Mouse (Mus musculus) liver, embryonic 15.5 days (tissue): ENCODE measurements around the gene Csrnp2. TPM values are rescaled to one million over a fixed set of nuclear protein-coding genes. Genes with fewer than 3 reads are reported as not detected.
A peak's percentile ranks its signal among the peaks of the same experiment; 100 is the strongest.
"Not testable (repeated sequence)": the region's sequence is repeated elsewhere in the genome, so short reads cannot be mapped to it uniquely, and the experiment has no call there.

Experiments
- ATAC-seq: fragments of 200-750 bp; cut with Nextera tagmentation; 2 replicates; pipeline ENCODE4 v1.8.0; 2017; ENCODE audit warnings: moderate number of reproducible peaks, mild to moderate bottlenecking, moderate library complexity; ENCODE audit not compliant: insufficient read depth
- H3K27ac ChIP-seq: fragments of 300-500 bp; sonication (generic); replicated peaks from 2 replicates; pipeline ENCODE4 v1.5.1; 2015; ENCODE audit warnings: mild to moderate bottlenecking, inconsistent platforms
- H3K27me3 ChIP-seq: fragments of 300-500 bp; sonication (generic); 2 replicates; pipeline ENCODE4 v1.6.1; 2015; ENCODE audit warnings: mild to moderate bottlenecking, inconsistent platforms
- H3K36me3 ChIP-seq: fragments of 300-500 bp; sonication (generic); replicated peaks from 2 replicates; pipeline ENCODE4 v1.6.1; 2015; ENCODE audit warnings: moderate library complexity, mild to moderate bottlenecking, inconsistent platforms
- H3K4me1 ChIP-seq: fragments of 300-500 bp; sonication (generic); replicated peaks from 2 replicates; pipeline ENCODE4 v1.6.1; 2015; ENCODE audit warnings: inconsistent platforms
- H3K4me2 ChIP-seq: fragments of 300-500 bp; sonication (generic); 2 replicates; pipeline ENCODE4 v1.6.1; 2015; ENCODE audit warnings: moderate library complexity, mild to moderate bottlenecking, inconsistent platforms
- H3K4me3 ChIP-seq: fragments of 300-500 bp; sonication (generic); replicated peaks from 2 replicates; pipeline ENCODE4 v1.5.1; 2015; ENCODE audit warnings: mild to moderate bottlenecking, inconsistent platforms
- H3K9ac ChIP-seq: fragments of 300-500 bp; sonication (generic); 2 replicates; pipeline ENCODE4 v1.6.1; 2015; ENCODE audit warnings: moderate library complexity, mild to moderate bottlenecking, inconsistent platforms
- H3K9me3 ChIP-seq: fragments of 300-500 bp; sonication (generic); replicated peaks from 2 replicates; pipeline ENCODE4 v1.6.1; 2016; ENCODE audit warnings: inconsistent platforms
- WGBS: fragments of 180-500 bp; shearing (Covaris S2); methylation state at CpG from one replicate; pipeline ENCODE4 v1.1.7; 2015; ENCODE audit warnings: mixed read lengths; ENCODE audit not compliant: insufficient replicate concordance; 5-methylcytosine and 5-hydroxymethylcytosine counted together
- polyA plus RNA-seq: library from polyadenylated mRNA; unstranded; fragments of >200 nt; fragmentation: Nextera tagmentation; extraction: Ambion mirVana; gene quantifications from 2 replicates; pipeline ENCODE4 v1.2.1, GENCODE M21; 2015

Csrnp2 gene
- polyA plus RNA-seq, 1 experiment from 2014 or later = 0.81 TPM

DNA sequence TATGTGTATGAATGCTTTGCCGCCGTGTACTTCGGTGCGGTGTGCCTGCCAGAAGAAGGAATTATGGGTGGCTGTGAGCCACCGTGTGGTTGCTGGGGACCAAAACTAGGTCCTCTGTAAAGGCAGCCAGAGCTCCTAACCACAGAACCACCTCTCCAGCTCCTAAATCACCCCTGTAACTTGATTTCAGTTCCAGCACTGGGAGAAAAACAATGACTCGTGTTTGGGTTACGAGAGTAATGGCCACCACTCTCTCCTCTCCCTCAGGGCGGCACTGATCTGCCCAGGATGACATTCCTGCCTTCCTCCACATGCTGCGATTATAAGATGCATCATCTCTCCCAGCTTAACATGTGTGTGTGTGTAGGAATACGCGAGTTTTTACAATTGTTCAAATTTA, 14.8 kb upstream of the Csrnp2 start:
- peaks cover 27% of the 10 kb centered on the region for H3K36me3 ChIP-seq
- ATAC-seq = no peak
- no peaks in the 10 kb centered on the region for H3K9me3 ChIP-seq
- no peak overlapping the region for H3K27ac ChIP-seq
- no peak overlapping the region for H3K9ac ChIP-seq
- H3K27me3 ChIP-seq = no peaks in the 10 kb centered on the region
- H3K4me2 ChIP-seq = no peak overlapping the region
- no peaks in the 10 kb centered on the region for H3K4me1 ChIP-seq
- WGBS = 85% methylated on average over 11 of the region's 11 CpGs
- no peak overlapping the region for H3K4me3 ChIP-seq

GRCm38 (mm10) chr15:100508454-100509167, 13.3 kb upstream of the Csrnp2 start:
- Histone ChIP-seq H3K4me2 (no peak overlapping the region), H3K27me3 (no peaks in the 10 kb centered on the region), H3K27ac (no peak overlapping the region), H3K36me3 (peaks cover 26% of the 10 kb centered on the region), H3K9me3 (no peaks in the 10 kb centered on the region), H3K4me1 (no peaks in the 10 kb centered on the region), H3K9ac (no peak overlapping the region), H3K4me3 (no peak overlapping the region)
- 84% methylated on average over 13 of the region's 13 CpGs for WGBS
- ATAC-seq = no peak

- not testable (repeated sequence) for H3K9ac ChIP-seq, H3K4me3 ChIP-seq, ATAC-seq, H3K36me3 ChIP-seq, H3K27ac ChIP-seq, H3K27me3 ChIP-seq, H3K9me3 ChIP-seq, H3K4me2 ChIP-seq
- H3K4me1 ChIP-seq = peaks cover 11% of the 10 kb centered on the region
- WGBS = 78% methylated on average over 8 of the region's 8 CpGs
Observed at GRCm38 (mm10) chr15:100499506-100499905, 4.2 kb upstream of the Csrnp2 start.

DNA sequence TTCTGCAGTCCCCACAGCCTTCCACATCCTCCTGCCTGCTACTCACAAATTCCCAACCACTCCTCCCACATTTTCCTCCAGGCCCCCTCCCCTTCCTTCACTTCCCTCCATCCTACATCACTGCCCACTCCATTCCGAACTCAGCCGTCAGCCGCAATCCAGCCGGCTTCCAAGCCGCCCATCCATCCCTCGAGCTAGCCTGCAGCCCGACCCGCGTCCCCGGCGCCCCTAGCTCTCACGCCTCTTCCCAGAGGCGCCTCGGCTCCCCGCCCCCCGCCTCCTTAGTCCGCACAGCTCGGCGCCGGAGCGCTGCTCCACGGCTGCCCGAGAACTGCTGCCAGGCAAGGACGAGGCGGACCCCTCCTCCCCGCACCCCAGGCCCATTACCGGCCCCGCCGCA, 641 bp downstream of the Csrnp2 start:
- peak; percentile 56 for ATAC-seq
- peak overlapping the region; percentile 38; the same call in 1 of the 2 replicates for H3K27ac ChIP-seq

GRCm38 (mm10) chr15:100491966-100492365, 3.3 kb downstream of the Csrnp2 start:
- no peak for ATAC-seq
- no peak overlapping the region for H3K4me2 ChIP-seq
- no peaks in the 10 kb centered on the region for H3K9me3 ChIP-seq

More for the DNA sequence above, 641 bp downstream of the Csrnp2 start:
- Histone ChIP-seq H3K9me3 (no peaks in the 10 kb centered on the region), H3K4me3 (peak overlapping the region; percentile 72), H3K9ac (peak overlapping the region; percentile 72), H3K4me2 (peak overlapping the region; percentile 100), H3K36me3 (no peaks in the 10 kb centered on the region), H3K4me1 (peaks cover 14% of the 10 kb centered on the region), H3K27me3 (peaks cover 31% of the 10 kb centered on the region)
- under 1% methylated on average over 29 of the region's 29 CpGs for WGBS

DNA sequence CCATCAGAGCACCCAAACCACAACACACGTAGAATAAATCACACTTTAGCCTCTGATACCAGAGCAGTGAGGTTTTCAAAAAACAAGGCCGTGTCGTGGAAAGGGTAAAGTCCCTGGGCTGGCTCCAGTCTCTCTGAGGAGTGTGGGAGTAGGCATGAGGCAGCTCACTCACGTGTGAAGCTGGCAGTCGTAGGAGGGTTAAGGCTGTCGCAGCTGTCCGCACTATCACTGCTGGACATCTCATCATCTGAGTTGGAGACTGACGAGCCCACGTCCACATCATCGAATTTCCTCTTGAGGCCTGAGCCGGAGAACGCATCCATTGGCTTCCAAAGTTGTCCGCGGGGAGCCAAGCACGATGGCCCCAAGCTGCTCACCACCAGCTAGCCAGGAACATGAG, 6.0 kb downstream of the Csrnp2 start:
- Histone ChIP-seq H3K4me1 (peaks cover 10% of the 10 kb centered on the region), H3K4me2 (no peak overlapping the region), H3K27me3 (peaks cover 21% of the 10 kb centered on the region), H3K36me3 (no peaks in the 10 kb centered on the region), H3K27ac (no peak overlapping the region), H3K9me3 (no peaks in the 10 kb centered on the region), H3K9ac (no peak overlapping the region), H3K4me3 (no peak overlapping the region)
- no peak for ATAC-seq
- WGBS = 73% methylated on average over 15 of the region's 15 CpGs

More at GRCm38 (mm10) chr15:100491966-100492365, 3.3 kb downstream of the Csrnp2 start:
- H3K36me3 ChIP-seq = no peaks in the 10 kb centered on the region
- no peak overlapping the region for H3K9ac ChIP-seq
- peaks cover 31% of the 10 kb centered on the region for H3K27me3 ChIP-seq
- WGBS = 80% methylated on average over 9 of the region's 9 CpGs
- no peak overlapping the region for H3K4me3 ChIP-seq
- H3K4me1 ChIP-seq = peaks cover 14% of the 10 kb centered on the region
- no peak overlapping the region for H3K27ac ChIP-seq

- not testable (repeated sequence) for H3K4me1 ChIP-seq, H3K4me2 ChIP-seq, H3K36me3 ChIP-seq, H3K9me3 ChIP-seq, H3K9ac ChIP-seq, ATAC-seq, H3K27ac ChIP-seq, H3K4me3 ChIP-seq
- H3K27me3 ChIP-seq = peaks cover 12% of the 10 kb centered on the region
- WGBS = 74% methylated on average over 1 of the region's 1 CpGs
Observed at GRCm38 (mm10) chr15:100488297-100488696, 7.0 kb downstream of the Csrnp2 start.

DNA sequence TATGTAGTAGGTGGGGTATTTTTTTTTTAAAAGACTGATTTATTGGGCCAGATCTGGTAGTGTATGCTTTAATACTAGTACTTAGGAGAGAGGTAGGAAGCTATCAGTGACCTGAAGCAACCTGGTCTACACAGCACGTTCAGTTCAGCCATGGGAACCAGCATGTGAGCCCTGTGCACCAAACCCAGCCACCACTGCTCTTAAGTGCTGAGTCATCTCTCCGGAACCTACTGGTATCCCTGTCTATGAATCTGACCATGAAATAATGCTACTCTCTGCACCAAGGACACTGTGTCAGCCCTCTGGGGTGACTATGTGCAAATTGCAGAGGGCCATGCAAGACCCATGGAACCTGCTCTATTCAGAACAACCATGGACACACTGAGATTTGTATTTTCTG, 8.2 kb downstream of the Csrnp2 start:
- H3K4me3 ChIP-seq = no peak overlapping the region
- no peak overlapping the region for H3K4me2 ChIP-seq
- no peaks in the 10 kb centered on the region for H3K9me3 ChIP-seq
- H3K4me1 ChIP-seq = peaks cover 8% of the 10 kb centered on the region; the same call in 1 of the 2 replicates
- no peak for ATAC-seq
- 0 out of 2 replicates have a peak, but pooled peaks cover 2% of the 10 kb centered on the region for H3K27me3 ChIP-seq
- H3K27ac ChIP-seq = no peak overlapping the region
- H3K36me3 ChIP-seq = 0 out of 2 replicates have a peak, but pooled peaks cover 2% of the 10 kb centered on the region
- no peak overlapping the region for H3K9ac ChIP-seq
- WGBS = 62% methylated on average over 2 of the region's 2 CpGs

GRCm38 (mm10) chr15:100486450-100486849, 8.8 kb downstream of the Csrnp2 start:
- no peak overlapping the region for H3K4me2 ChIP-seq
- 0 out of 2 replicates have a peak, but pooled peaks cover 4% of the 10 kb centered on the region for H3K36me3 ChIP-seq
- H3K4me1 ChIP-seq = peaks cover 8% of the 10 kb centered on the region; the same call in 1 of the 2 replicates
- ATAC-seq = no peak
- no peak overlapping the region for H3K9ac ChIP-seq
- no peak overlapping the region for H3K27ac ChIP-seq
- H3K4me3 ChIP-seq = no peak overlapping the region
- no peaks in the 10 kb centered on the region for H3K9me3 ChIP-seq
- 65% methylated on average over 7 of the region's 7 CpGs for WGBS
- H3K27me3 ChIP-seq = no peaks in the 10 kb centered on the region

- H3K27me3 ChIP-seq = no peaks in the 10 kb centered on the region
- no peak overlapping the region for H3K4me2 ChIP-seq
- peaks cover 8% of the 10 kb centered on the region; the same call in 1 of the 2 replicates for H3K4me1 ChIP-seq
- no peaks in the 10 kb centered on the region for H3K9me3 ChIP-seq
- peaks cover 9% of the 10 kb centered on the region; the same call in 1 of the 2 replicates for H3K36me3 ChIP-seq
- H3K4me3 ChIP-seq = no peak overlapping the region
- ATAC-seq = 0 out of 2 replicates have a peak, but pooled peaks have one; percentile 38
- no peak overlapping the region for H3K9ac ChIP-seq
- 65% methylated on average over 3 of the region's 3 CpGs for WGBS
- H3K27ac ChIP-seq = no peak overlapping the region
Observed at GRCm38 (mm10) chr15:100485576-100485975, 9.7 kb downstream of the Csrnp2 start.

- Histone ChIP-seq H3K27me3 (no peaks in the 10 kb centered on the region), H3K4me1 (0 out of 2 replicates have a peak, but pooled peaks cover 13% of the 10 kb centered on the region), H3K27ac (no peak overlapping the region), H3K4me3 (no peak overlapping the region), H3K9ac (no peak overlapping the region), H3K4me2 (no peak overlapping the region), H3K36me3 (peaks cover 55% of the 10 kb centered on the region), H3K9me3 (no peaks in the 10 kb centered on the region)
- 67% methylated on average over 4 of the region's 4 CpGs for WGBS
- ATAC-seq = no peak
Observed at GRCm38 (mm10) chr15:100478925-100479324, 16.4 kb downstream of the Csrnp2 start.
